Mouse (Mus musculus) E14TG2a.4 (cell line): Measurements from ENCODE around the gene Ywhae.
"Not testable (repeated sequence)": the region's sequence is repeated elsewhere in the genome, so short reads cannot be mapped to it uniquely, and the experiment has no call there.

Source experiments
- H3K27me3 ChIP-seq: 2 replicates; pipeline ENCODE4 v1.6.1; 2014; ENCODE audit warnings: low read length, control low read depth; ENCODE audit not compliant: insufficient read depth
- H3K36me3 ChIP-seq: 2 replicates; pipeline ENCODE4 v1.6.1; 2014; ENCODE audit warnings: low read length, control low read depth; ENCODE audit not compliant: insufficient read depth
- H3K4me1 ChIP-seq: replicated peaks from 2 replicates; pipeline ENCODE4 v1.6.1; 2014; ENCODE audit warnings: low read depth, low read length, control low read depth
- H3K4me3 ChIP-seq: replicated peaks from 2 replicates; pipeline ENCODE4 v1.5.1; 2014; ENCODE audit warnings: mild to moderate bottlenecking, low read length
- H3K9me3 ChIP-seq: 2 replicates; pipeline ENCODE4 v1.6.1; 2014; ENCODE audit warnings: low read length, control low read depth
- CTCF ChIP-seq: conservative IDR thresholded peaks from 2 replicates; pipeline ENCODE4 v1.5.1; 2014; ENCODE audit warnings: low read length
- NANOG ChIP-seq: IDR thresholded peaks from 2 replicates; pipeline ENCODE4 v1.6.1; 2014; ENCODE audit warnings: borderline replicate concordance, low read length, mixed read lengths
- POU5F1 ChIP-seq: IDR thresholded peaks from 2 replicates; pipeline ENCODE4 v1.6.1; 2014; ENCODE audit warnings: low read length, borderline replicate concordance

The Ywhae gene

DNA sequence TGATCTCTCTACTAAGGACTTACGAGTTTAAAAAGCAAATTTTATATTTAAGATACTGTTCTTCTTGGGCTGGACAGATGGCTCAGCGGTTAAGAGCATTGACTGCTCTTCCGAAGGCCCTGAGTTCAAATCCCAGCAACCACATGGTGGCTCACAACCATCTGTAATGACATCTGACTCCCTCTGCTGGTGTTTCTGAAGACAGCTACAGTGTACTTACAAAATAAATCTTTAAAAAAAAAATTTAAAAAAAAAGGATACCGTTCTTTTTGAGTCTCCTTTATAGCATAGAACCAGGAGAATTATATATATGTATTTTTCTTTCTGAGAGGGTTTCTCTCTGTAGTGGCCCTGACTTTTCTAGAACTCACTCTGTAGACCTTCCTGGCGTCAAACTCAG, 32.1 kb upstream of the Ywhae start:
- Histone ChIP-seq H3K36me3 (peaks cover 97% of the 10 kb centered on the region), H3K9me3 (no peaks in the 10 kb centered on the region), H3K4me3 (no peak overlapping the region), H3K4me1 (peaks cover 27% of the 10 kb centered on the region), H3K27me3 (no peaks in the 10 kb centered on the region)
- 0 out of 2 replicates have a peak, but pooled peaks have one; percentile 7 for TF ChIP-seq CTCF
- no peak for TF ChIP-seq NANOG

DNA sequence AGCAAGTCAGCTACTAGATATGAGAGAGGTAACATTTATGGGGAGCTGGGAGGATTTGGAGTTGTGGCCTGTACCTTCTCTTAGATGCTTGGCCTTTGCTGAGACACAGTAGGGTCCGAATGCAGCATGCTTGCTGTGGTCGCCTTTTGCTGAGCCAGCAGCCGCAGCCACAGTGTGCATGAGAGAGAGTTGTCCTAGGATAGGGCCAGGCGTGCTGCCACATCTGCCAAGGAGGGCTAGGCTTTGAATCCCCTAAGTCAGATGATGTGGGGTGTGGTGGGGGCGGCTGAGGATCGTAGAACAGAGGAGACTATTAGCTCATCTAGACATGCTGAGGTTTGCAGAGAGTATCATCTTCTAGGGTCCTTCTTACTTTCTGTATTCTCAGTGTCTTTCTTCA, 29.9 kb upstream of the Ywhae start:
- H3K4me1 ChIP-seq, result peaks cover 16% of the 10 kb centered on the region
- no peak overlapping the region for H3K4me3 ChIP-seq
- peaks cover 83% of the 10 kb centered on the region for H3K36me3 ChIP-seq
- no peak for TF ChIP-seq POU5F1
- TF ChIP-seq NANOG, result no peak
- TF ChIP-seq CTCF, result no peak
- no peaks in the 10 kb centered on the region for H3K27me3 ChIP-seq
- no peaks in the 10 kb centered on the region for H3K9me3 ChIP-seq

DNA sequence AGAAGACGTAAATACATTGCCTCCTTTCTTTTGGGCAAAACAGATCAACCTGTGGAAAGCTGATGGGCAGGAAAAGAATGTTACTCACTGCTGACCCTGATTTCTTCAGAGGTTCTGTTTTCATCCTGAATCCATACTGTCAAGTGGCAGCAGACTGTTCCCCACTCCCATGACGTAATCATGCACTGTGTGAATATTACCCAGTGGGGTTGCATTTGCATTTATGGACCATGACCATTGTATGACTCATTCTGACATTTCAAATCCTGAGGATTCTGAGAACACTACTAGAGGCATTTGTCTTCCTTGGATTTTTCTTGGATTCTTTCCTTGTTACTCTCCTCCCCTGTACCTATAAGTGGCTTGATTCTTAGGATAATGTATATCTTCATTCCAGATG, 28.9 kb upstream of the Ywhae start:
- no peak for TF ChIP-seq POU5F1
- TF ChIP-seq CTCF, result no peak
- no peak for TF ChIP-seq NANOG
- Histone ChIP-seq H3K4me3 (no peak overlapping the region), H3K9me3 (no peaks in the 10 kb centered on the region), H3K4me1 (peaks cover 15% of the 10 kb centered on the region), H3K36me3 (peaks cover 73% of the 10 kb centered on the region), H3K27me3 (no peaks in the 10 kb centered on the region)

DNA sequence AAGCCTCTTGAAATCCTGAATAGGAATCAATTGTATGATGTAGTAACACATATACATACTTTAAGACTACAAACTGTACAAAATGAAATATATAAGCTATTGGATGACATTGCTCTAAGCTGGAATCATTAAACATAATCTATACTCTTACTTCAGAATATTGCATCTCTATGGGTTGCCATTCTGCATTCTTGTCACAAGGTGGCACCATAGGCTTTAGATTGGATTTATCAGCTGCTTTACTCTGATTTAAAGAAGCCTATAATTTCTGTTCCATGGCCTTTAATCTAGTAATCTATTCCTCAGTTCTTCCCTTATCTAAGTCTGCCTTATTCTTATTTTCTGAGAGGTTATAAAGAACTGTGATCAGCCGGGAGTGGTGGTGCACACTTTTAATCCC, 18.7 kb upstream of the Ywhae start:
- Histone ChIP-seq H3K4me1 (peaks cover 11% of the 10 kb centered on the region), H3K4me3 (no peak overlapping the region)
- TF ChIP-seq CTCF, result peak; percentile 92
- no peak for TF ChIP-seq POU5F1
- TF ChIP-seq NANOG, result no peak

DNA sequence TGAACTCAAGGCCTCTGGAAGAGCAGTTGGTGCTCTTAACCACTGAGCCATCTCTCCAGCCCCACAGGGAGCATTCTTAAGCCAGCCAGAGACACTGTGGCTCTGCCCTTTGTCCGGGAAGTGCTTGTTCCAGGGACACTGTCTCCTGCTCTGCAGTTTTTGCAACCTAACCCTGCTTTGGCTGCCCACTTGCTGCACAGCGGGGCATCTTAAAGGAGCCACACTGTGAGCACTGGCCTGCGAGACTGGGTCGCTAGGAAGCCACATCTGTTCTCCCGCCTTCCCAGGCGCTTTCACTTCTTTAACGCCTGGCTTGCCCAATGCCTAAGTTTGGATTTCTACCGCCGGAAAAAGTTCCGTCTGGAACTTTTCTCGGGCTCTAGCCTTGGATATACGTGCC, 17.1 kb upstream of the Ywhae start:
- peak overlapping the region; percentile 63 for H3K4me3 ChIP-seq
- H3K9me3 ChIP-seq, result no peaks in the 10 kb centered on the region
- no peaks in the 10 kb centered on the region for H3K36me3 ChIP-seq
- no peak for TF ChIP-seq NANOG
- TF ChIP-seq POU5F1, result no peak
- TF ChIP-seq CTCF, result no peak
- H3K27me3 ChIP-seq, result no peaks in the 10 kb centered on the region
- peaks cover 17% of the 10 kb centered on the region for H3K4me1 ChIP-seq

More for the DNA sequence above, 18.7 kb upstream of the Ywhae start:
- Histone ChIP-seq H3K9me3 (no peaks in the 10 kb centered on the region), H3K36me3 (no peaks in the 10 kb centered on the region), H3K27me3 (no peaks in the 10 kb centered on the region)

DNA sequence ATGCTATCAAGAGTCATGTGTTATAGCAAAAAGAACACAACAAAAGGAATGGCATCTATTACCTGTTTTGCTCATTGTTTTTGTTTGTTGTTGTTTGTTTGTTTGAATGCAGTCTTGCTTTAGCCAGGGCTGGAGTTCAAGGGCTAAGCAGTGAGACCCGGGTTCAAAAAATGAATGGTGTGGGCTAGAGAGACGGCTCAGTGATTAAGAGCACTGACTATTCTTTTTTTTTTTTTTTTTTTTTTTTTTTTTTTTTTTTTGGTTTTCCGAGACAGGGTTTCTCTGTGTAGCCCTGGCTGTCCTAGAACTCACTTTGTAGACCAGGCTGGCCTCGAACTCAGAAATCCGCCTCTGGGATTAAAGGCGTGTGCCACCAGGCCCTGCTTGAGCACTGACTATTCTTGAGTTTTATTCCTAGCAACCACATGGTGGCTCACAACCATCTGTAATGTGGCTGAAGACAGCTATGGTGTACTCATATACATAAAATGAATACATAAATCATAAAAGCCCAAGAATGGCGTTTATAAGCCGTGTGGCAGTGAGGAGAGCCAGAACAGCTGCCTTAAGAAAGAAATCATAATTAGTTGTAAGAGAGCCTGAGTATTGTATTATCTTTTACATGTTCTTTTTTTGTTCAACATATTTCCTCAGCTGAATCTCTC, 15.9 kb upstream of the Ywhae start:
- Histone ChIP-seq H3K36me3 (no peaks in the 10 kb centered on the region), H3K9me3 (no peaks in the 10 kb centered on the region), H3K27me3 (no peaks in the 10 kb centered on the region), H3K4me1 (peaks cover 17% of the 10 kb centered on the region), H3K4me3 (no peak overlapping the region)
- no peak for TF ChIP-seq POU5F1
- no peak for TF ChIP-seq NANOG
- no peak for TF ChIP-seq CTCF

DNA sequence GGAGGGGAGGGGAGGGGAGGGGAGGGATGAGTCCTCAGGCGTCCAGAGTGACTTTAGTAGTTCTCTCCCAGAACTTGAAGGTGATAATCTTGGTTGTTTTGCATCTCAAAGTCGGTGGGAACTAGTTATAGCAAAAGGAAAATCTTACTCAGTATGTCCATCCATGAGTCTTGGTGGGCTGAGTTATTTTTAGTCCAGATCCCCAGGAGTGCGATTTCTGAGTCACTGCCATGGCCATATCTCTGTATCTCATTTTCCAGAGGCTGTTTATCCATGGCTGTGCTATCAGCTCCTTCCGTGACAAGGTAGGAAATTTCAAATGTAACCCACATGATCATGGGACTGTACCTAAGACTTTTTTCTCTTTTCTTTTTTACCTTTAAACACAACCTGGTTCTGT, 10.3 kb upstream of the Ywhae start:
- Histone ChIP-seq H3K4me3 (no peak overlapping the region), H3K27me3 (no peaks in the 10 kb centered on the region), H3K36me3 (no peaks in the 10 kb centered on the region), H3K9me3 (no peaks in the 10 kb centered on the region), H3K4me1 (peaks cover 6% of the 10 kb centered on the region; the same call in 1 of the 2 replicates)
- no peak for TF ChIP-seq CTCF
- no peak for TF ChIP-seq POU5F1
- no peak for TF ChIP-seq NANOG

DNA sequence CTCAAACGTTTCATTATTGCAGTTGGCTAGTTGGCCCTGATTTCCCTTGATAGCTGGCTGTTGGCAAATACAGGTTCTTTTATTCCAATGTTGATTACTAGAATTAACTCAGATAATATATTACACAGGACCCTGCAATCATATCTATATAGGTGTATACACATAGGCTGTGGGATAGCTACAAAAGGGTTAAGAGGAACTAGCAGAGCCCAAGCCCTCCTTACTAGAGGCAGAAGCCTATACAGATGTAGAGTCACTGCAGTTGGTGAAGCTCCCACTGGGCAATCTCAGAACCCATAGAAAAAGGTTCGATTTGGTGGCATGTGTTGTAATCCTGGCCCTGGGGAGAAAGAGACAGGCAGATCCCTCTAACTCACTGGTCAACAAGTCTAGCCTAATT, 5.5 kb upstream of the Ywhae start:
- TF ChIP-seq NANOG, result no peak
- TF ChIP-seq CTCF, result no peak
- TF ChIP-seq POU5F1, result no peak
- H3K27me3 ChIP-seq, result no peaks in the 10 kb centered on the region

DNA sequence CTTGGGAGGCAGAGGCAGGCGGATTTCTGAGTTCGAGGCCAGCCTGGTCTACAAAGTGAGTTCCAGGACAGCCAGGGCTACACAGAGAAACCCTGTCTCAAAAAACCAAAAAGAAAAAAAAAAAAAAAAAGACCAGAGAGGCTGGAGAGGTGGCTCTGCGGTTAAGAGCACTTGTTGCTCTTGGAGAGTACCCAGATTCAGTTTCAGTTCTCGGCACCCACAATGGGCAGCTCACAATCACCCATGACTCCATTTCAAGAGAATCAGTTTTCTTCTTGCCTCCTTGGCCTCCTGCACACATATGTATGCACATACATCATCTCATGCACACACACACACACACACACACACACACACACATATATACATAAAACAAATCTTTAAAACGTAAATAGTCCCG, 5.0 kb upstream of the Ywhae start:
- not testable (repeated sequence) for H3K27me3 ChIP-seq, H3K36me3 ChIP-seq, H3K9me3 ChIP-seq, H3K4me3 ChIP-seq
- peaks cover 22% of the 10 kb centered on the region for H3K4me1 ChIP-seq

More for the DNA sequence above, 5.5 kb upstream of the Ywhae start:
- Histone ChIP-seq H3K4me3 (no peak overlapping the region), H3K4me1 (peaks cover 20% of the 10 kb centered on the region), H3K36me3 (no peaks in the 10 kb centered on the region), H3K9me3 (no peaks in the 10 kb centered on the region)
